Mouse (Mus musculus) skeletal muscle tissue, adult 2 months (tissue): Measurements from ENCODE around the gene Ppbp.

Source experiments
- DNase-seq: peaks from one replicate; pipeline ENCODE4 v3.0.0-alpha.2; 2012; ENCODE audit warnings: low read depth, low spot score

Gene Ppbp

GRCm38 (mm10) chr5:90768218-90768617 is at the start of gene Ppbp:
Gene Ppbp (plus strand): TSS chr5:90768518.
- no peak for DNase-seq

DNA sequence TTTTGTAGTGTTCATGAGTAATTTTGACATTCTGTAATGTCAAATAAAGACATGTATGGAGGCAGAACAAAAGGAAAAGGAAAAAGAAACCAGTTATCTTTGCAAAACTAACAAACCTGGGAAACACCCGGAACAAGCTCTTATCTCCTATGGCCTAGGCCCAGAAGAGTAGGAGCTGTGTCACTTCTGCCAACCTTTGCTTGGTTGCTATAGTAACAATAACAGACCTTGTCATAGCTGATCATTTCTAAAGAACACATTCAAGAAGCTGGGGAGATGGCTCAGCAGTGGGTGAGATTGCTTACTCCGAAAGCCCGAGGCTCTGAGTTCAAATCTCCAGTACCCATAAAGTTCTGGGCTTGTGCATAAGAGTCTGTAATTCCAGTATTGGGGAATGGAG is 45.7 kb upstream of the Ppbp start:
- no peak for DNase-seq

- no peak for DNase-seq
Observed at GRCm38 (mm10) chr5:90728254-90728653, 40.1 kb upstream of the Ppbp start.

- DNase-seq: peak; percentile 9
Observed at GRCm38 (mm10) chr5:90731480-90731879, 36.8 kb upstream of the Ppbp start.

GRCm38 (mm10) chr5:90742029-90742428 is 26.3 kb upstream of the Ppbp start:
- DNase-seq: peak; percentile 44

DNA sequence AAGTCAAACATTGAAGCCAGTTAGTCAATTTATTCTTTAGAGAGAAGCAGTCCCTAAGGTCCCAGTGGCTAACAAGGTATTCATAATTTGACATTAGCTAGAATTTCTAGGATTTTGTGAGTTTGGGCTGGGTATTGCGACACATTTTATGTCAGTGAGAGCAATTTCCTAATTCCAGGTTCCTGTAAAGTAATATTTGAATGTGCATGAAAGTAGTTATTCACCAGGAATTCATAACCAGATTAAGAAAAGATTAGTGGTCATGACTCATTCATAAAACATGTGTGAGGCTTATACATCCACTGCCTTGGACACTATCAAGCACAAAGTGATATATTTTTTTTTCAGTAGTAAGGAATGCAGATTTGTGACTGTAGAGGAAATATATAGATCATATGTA is 14.4 kb upstream of the Ppbp start:
- DNase-seq: no peak

DNA sequence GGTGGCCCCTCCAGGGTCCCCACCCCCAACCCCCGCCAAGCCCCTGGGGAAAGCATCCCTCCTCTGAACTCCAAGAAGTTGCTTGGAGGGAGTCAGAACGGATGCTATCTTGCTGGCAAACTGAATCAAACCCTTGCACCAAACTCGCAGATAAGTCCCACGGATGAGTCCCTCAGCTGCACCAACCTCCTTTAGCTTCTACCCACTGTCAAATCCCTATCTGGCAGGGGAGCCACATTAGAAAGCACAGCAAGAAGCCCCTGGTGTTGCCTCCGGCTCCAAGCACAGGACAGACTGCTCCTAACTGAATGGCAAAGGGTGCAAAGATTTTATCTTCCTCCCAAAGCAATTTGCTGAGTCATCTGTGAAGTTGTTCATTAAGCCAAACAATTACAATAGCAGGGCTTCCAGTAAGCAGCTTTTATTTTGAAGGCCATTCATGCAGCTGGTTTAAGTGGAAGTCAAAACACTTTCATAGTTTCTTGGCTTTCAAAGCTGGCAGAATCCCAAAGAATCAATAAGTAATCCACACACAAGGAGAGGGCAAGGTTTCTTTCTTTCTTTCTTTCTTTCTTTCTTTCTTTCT is 10.2 kb upstream of the Ppbp start:
- DNase-seq: peak; percentile 56

DNA sequence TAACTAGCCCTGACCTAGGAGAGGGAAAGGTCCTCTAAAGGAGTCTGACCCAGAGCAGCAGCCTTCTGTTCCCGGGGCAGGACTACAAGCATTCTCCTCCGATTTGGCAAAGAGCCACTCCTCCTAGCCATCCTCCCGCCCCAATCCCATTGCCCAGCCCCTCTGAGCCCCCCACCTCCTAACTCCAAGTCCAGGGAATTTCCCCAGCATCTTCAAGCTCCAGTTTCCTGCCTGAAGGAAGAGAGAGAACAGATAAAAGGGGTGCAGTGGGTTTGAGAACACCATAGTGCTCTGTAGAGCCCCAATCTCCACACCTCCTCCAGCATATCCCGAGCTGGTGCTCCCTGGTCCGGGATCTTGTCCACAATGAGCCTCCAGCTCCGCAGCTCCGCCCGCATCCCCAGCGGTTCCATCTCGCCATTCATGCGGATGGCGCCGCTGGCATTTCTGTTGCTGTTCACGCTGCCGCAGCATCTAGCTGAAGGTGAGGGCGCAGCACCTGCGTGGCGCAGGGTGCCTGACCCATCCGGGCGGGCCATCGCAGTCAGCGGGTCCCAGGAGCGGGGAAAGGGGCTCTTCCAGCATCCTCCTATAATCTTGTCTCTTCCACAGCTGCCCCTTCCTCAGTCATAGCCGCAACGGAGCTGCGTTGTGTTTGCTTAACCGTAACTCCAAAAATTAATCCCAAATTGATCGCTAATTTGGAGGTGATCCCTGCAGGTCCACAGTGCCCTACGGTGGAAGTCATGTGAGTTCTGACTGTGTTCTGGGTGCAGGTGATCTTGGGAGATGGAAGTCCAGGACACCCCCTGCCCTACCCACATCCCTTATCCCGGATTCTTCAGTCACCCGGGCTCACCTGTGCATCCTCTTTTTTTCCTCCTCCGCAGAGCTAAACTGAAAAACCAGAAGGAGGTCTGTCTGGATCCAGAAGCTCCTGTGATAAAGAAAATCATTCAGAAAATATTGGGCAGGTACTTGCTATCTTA is 8.9 kb upstream of the Ppbp start, which contains the start of gene Cxcl5:
Gene Cxcl5, plus strand, starts transcription at position 284 of the 989 bp plus-strand sequence.
- DNase-seq: no peak

DNA sequence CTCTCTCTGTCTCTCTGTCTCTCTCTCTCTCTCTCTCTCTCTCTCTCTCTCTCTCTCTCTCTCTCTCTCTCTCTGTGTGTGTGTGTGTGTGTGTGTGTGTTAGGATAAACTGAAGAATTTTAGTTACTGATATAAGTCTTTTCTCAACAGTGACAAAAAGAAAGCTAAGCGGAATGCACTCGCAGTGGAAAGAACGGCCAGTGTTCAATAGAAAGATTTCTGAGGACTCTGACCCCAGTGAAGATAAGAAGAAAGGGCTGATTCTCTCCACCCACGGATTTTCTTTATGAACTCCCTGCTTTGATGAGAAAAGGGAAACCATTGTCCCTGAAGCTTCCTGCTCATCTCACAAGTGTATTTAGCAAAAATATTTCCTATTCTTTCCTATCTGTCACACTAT is 8.0 kb upstream of the Ppbp start:
- no peak for DNase-seq

GRCm38 (mm10) chr5:90760844-90761243 is 7.5 kb upstream of the Ppbp start:
- DNase-seq: no peak

DNA sequence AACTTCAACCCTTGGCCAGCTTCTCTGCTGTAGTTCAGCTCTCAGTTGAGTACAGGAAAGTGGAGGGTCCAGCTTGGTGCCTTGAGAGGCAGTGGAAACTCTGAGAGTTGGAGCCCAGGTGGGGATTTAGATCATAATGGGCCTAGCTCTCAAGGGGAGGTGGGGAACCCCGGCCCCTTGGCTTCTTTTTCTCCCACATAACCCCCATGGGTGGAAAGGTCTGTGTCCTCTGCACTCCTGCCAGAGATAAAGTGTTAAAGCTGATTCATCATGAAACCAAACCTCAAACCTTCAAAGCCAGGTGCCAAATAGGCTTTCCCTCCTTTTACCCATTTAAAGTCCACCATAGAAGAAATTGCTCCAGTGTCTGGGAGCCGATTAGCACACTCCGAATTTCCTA is 6.5 kb upstream of the Ppbp start:
- DNase-seq: no peak

GRCm38 (mm10) chr5:90763912-90764665 is 4.2 kb upstream of the Ppbp start:
- DNase-seq: no peak

GRCm38 (mm10) chr5:90765821-90766606 is 2.3 kb upstream of the Ppbp start:
- no peak for DNase-seq

- peak; percentile 25 for DNase-seq
Observed at GRCm38 (mm10) chr5:90771369-90771768, 3.1 kb downstream of the Ppbp start.

- DNase-seq: peak; percentile 52
Observed at GRCm38 (mm10) chr5:90771880-90772653, 3.7 kb downstream of the Ppbp start, which contains the start of gene Pf4. Gene Pf4 (plus strand): TSS chr5:90772435.

DNA sequence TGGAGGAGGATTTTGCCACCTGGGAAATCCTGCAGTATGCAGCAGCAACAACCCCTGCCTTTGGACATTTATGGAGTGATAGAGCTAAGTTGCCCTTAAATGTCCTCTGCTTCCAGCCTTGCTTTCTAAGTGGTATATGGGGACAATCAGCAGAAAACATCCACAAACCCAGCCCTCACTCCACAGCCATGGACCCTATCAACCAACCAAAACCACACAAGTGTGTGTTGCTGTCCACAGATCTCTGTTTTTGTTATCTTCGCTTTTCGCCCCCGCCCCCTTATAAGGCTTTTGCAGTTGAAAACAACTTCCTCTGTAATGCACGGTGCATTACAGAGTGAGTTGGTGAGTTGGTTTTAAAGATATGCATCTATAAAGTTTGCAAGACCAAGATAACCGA is 7.2 kb downstream of the Ppbp start:
- no peak for DNase-seq

DNA sequence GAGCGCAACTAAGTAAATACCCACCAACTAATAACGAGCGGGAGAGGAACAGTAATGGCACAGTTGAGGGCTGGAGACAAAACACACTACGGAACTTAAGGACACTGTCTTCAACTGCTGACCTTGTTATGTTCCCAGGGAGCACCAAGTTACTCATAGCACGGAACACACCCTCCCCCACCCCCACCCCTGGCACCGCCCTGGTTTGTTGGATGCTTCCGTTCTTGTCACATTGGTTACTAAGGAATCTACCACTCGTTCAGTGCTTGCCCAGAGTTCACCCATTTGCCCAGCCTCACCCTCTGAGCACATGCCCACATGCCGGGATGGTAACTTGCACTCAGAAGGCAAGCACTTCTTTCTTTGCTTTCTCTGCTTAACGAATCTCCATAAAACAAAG is 9.3 kb downstream of the Ppbp start:
- DNase-seq: no peak

GRCm38 (mm10) chr5:90778856-90779255 is 10.5 kb downstream of the Ppbp start:
- peak; percentile 48 for DNase-seq

DNA sequence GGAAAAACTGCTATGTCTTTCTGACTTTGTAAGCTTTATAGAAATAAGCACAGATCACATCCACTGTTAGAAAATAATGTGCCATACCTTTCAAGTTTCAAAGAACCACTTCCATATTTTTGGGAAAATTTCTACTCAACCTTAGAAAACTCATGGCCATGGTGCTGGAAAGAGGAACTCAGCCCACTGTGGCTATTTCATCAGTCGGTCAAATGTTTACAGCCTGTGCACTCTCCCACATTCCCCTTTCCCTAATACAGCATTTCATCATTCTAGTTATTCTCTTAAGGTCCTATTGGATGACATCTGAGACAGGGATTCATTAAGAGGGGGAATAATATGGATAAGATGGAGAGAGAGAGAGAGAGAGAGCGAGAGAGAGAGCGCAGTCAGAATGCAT is 15.4 kb downstream of the Ppbp start:
- DNase-seq: no peak
